Mouse (Mus musculus): ENCODE results near the gene Adam1a.
A peak's percentile ranks its signal among the peaks of the same experiment; 100 is the strongest.

DNA sequence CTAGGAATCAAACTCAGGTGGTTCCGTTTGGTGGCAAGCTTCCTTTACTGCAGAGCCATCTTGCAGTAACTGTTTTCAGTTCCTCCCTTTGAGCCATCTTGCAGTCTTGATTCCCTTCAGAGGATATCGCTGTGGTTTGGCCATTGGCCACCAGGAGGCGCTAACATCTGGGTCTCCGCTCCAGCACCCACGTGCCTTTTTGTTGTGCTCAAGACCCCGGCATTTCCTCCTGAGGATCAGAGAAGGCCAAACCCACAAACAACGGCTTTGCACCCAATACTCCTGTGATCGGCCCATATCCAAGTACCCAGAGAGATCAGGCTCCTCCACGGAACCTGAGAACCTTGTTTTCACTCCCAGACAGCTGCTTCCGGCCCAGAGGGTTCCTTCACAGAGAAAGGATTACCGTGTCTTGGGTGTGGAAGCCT is 19.2 kb upstream of the Adam1a start:
- TF ChIP-seq POLR2A (IDR thresholded peaks at IDR 0.05; ENCODE audit: insufficient read depth, low read length) (no peak), EP300 (IDR thresholded peaks at IDR 0.05; ENCODE audit: insufficient read depth, low read depth, low read length) (no peak), CTCF (IDR thresholded peaks at IDR 0.05; ENCODE audit: low read depth, low read length) (peak; percentile 87)

Data from ES-Bruce4 (cell line).